Mouse (Mus musculus): ENCODE results near the gene Gm4779. TPM values are rescaled to one million over a fixed set of nuclear protein-coding genes. Genes with fewer than 3 reads are reported as not detected.
"Not testable (repeated sequence)": the region's sequence is repeated elsewhere in the genome, so short reads cannot be mapped to it uniquely, and the experiment has no call there.

Gene Gm4779
- polyA plus RNA-seq (2015; fragmentation: Nextera tagmentation; extraction: Ambion mirVana), result 0.22 and 0.28 TPM in 2 replicates

GRCm38 (mm10) chrX:101794342-101794741, at the start of gene Gm4779, which contains the start of gene 8030474K03Rik:
Gene Gm4779, minus strand, starts transcription at chrX:101794423.
Gene 8030474K03Rik, plus strand, starts transcription at chrX:101794656.
- Histone ChIP-seq H3K36me3 (no peaks in the 10 kb centered on the region), H3K9ac (no peak within 1 kb of the TSS), H3K4me3 (no peak within 1 kb of the TSS), H3K27me3 (replicated peaks) (peaks cover 7% of the 10 kb centered on the region), H3K4me2 (no peak within 1 kb of the TSS), H3K27ac (replicated peaks) (no peak within 1 kb of the TSS), H3K4me1 (no peaks in the 10 kb centered on the region), H3K9me3 (no peaks in the 10 kb centered on the region)
- WGBS, result 89% methylated on average over 35 of the region's 35 CpGs
- ATAC-seq (ENCODE audit: extremely low read depth, insufficient number of reproducible peaks, low FRiP score, low TSS enrichment), result no peak

GRCm38 (mm10) chrX:101819980-101820379, 25.8 kb upstream of the Gm4779 start:
- not testable (repeated sequence) for H3K27ac ChIP-seq (replicated peaks); H3K4me2 ChIP-seq; H3K36me3 ChIP-seq; H3K9ac ChIP-seq; ATAC-seq (ENCODE audit: extremely low read depth, insufficient number of reproducible peaks, low FRiP score, low TSS enrichment); H3K9me3 ChIP-seq; H3K4me1 ChIP-seq; H3K4me3 ChIP-seq
- H3K27me3 ChIP-seq (replicated peaks), result peaks cover 38% of the 10 kb centered on the region

- Histone ChIP-seq H3K9me3 (no peaks in the 10 kb centered on the region), H3K4me3 (no peak overlapping the region), H3K27ac (replicated peaks) (no peak overlapping the region), H3K4me2 (no peak overlapping the region), H3K9ac (no peak overlapping the region), H3K27me3 (replicated peaks) (peaks cover 43% of the 10 kb centered on the region), H3K4me1 (no peaks in the 10 kb centered on the region), H3K36me3 (no peaks in the 10 kb centered on the region)
- WGBS, result 47% methylated on average over 1 of the region's 1 CpGs
- ATAC-seq (ENCODE audit: extremely low read depth, insufficient number of reproducible peaks, low FRiP score, low TSS enrichment), result no peak
These were observed 24.9 kb upstream of the Gm4779 start for GRCm38 (mm10) chrX:101819163-101819562.

GRCm38 (mm10) chrX:101811750-101812149, 17.5 kb upstream of the Gm4779 start:
- ATAC-seq (ENCODE audit: extremely low read depth, insufficient number of reproducible peaks, low FRiP score, low TSS enrichment), result no peak
- Histone ChIP-seq H3K27ac (replicated peaks) (no peak overlapping the region), H3K9me3 (no peaks in the 10 kb centered on the region), H3K4me2 (no peak overlapping the region), H3K36me3 (no peaks in the 10 kb centered on the region), H3K27me3 (replicated peaks) (peaks cover 21% of the 10 kb centered on the region), H3K4me1 (no peaks in the 10 kb centered on the region), H3K9ac (no peak overlapping the region), H3K4me3 (no peak overlapping the region)
- WGBS, result 53% methylated on average over 3 of the region's 3 CpGs

GRCm38 (mm10) chrX:101805512-101805911, 11.3 kb upstream of the Gm4779 start:
- no peak for ATAC-seq (ENCODE audit: extremely low read depth, insufficient number of reproducible peaks, low FRiP score, low TSS enrichment)

GRCm38 (mm10) chrX:101791551-101791950, 2.7 kb downstream of the Gm4779 start:
- WGBS, result 30% methylated on average over 4 of the region's 4 CpGs
- no peak overlapping the region for H3K4me2 ChIP-seq
- no peak overlapping the region for H3K27ac ChIP-seq (replicated peaks)
- peaks cover 9% of the 10 kb centered on the region for H3K27me3 ChIP-seq (replicated peaks)
- H3K9ac ChIP-seq, result no peak overlapping the region
- H3K9me3 ChIP-seq, result no peaks in the 10 kb centered on the region
- ATAC-seq (ENCODE audit: extremely low read depth, insufficient number of reproducible peaks, low FRiP score, low TSS enrichment), result no peak
- H3K36me3 ChIP-seq, result no peaks in the 10 kb centered on the region
- no peaks in the 10 kb centered on the region for H3K4me1 ChIP-seq
- no peak overlapping the region for H3K4me3 ChIP-seq

More at GRCm38 (mm10) chrX:101805512-101805911, 11.3 kb upstream of the Gm4779 start:
- Histone ChIP-seq H3K4me3 (no peak overlapping the region), H3K27ac (replicated peaks) (no peak overlapping the region), H3K36me3 (no peaks in the 10 kb centered on the region), H3K27me3 (replicated peaks) (peaks cover 17% of the 10 kb centered on the region), H3K4me1 (no peaks in the 10 kb centered on the region), H3K9me3 (no peaks in the 10 kb centered on the region), H3K4me2 (no peak overlapping the region), H3K9ac (no peak overlapping the region)
- WGBS, result 27% methylated on average over 2 of the region's 2 CpGs

GRCm38 (mm10) chrX:101772035-101772434, 22.2 kb downstream of the Gm4779 start:
- Histone ChIP-seq H3K4me3 (no peak overlapping the region), H3K4me1 (no peaks in the 10 kb centered on the region), H3K9me3 (no peaks in the 10 kb centered on the region), H3K4me2 (no peak overlapping the region), H3K27me3 (replicated peaks) (peaks cover 42% of the 10 kb centered on the region), H3K36me3 (no peaks in the 10 kb centered on the region), H3K27ac (replicated peaks) (no peak overlapping the region), H3K9ac (no peak overlapping the region)
- ATAC-seq (ENCODE audit: extremely low read depth, insufficient number of reproducible peaks, low FRiP score, low TSS enrichment), result no peak
- 28% methylated on average over 5 of the region's 5 CpGs for WGBS

GRCm38 (mm10) chrX:101770307-101770706, 23.9 kb downstream of the Gm4779 start:
- peaks cover 38% of the 10 kb centered on the region for H3K27me3 ChIP-seq (replicated peaks)
- H3K9ac ChIP-seq, result no peak overlapping the region
- 58% methylated on average over 3 of the region's 3 CpGs for WGBS
- no peaks in the 10 kb centered on the region for H3K36me3 ChIP-seq
- H3K27ac ChIP-seq (replicated peaks), result no peak overlapping the region
- ATAC-seq (ENCODE audit: extremely low read depth, insufficient number of reproducible peaks, low FRiP score, low TSS enrichment), result no peak
- no peaks in the 10 kb centered on the region for H3K9me3 ChIP-seq
- no peak overlapping the region for H3K4me3 ChIP-seq
- H3K4me2 ChIP-seq, result no peak overlapping the region
- no peaks in the 10 kb centered on the region for H3K4me1 ChIP-seq

- H3K4me1 ChIP-seq, result no peaks in the 10 kb centered on the region
- no peak for ATAC-seq (ENCODE audit: extremely low read depth, insufficient number of reproducible peaks, low FRiP score, low TSS enrichment)
- no peaks in the 10 kb centered on the region for H3K9me3 ChIP-seq
- peaks cover 34% of the 10 kb centered on the region for H3K27me3 ChIP-seq (replicated peaks)
- H3K9ac ChIP-seq, result no peak overlapping the region
- no peak overlapping the region for H3K4me3 ChIP-seq
- H3K4me2 ChIP-seq, result no peak overlapping the region
- no peak overlapping the region for H3K27ac ChIP-seq (replicated peaks)
- no peaks in the 10 kb centered on the region for H3K36me3 ChIP-seq
- WGBS, result 51% methylated on average over 2 of the region's 2 CpGs
These were observed 24.7 kb downstream of the Gm4779 start for GRCm38 (mm10) chrX:101769478-101769877.

GRCm38 (mm10) chrX:101767280-101767679, 26.9 kb downstream of the Gm4779 start:
- Histone ChIP-seq H3K9ac (no peak overlapping the region), H3K4me1 (no peaks in the 10 kb centered on the region), H3K4me2 (no peak overlapping the region), H3K36me3 (no peaks in the 10 kb centered on the region), H3K27ac (replicated peaks) (no peak overlapping the region), H3K27me3 (replicated peaks) (peaks cover 25% of the 10 kb centered on the region), H3K4me3 (no peak overlapping the region), H3K9me3 (no peaks in the 10 kb centered on the region)
- 61% methylated on average over 7 of the region's 7 CpGs for WGBS
- ATAC-seq (ENCODE audit: extremely low read depth, insufficient number of reproducible peaks, low FRiP score, low TSS enrichment), result no peak

GRCm38 (mm10) chrX:101765111-101765510, 29.1 kb downstream of the Gm4779 start:
- no peaks in the 10 kb centered on the region for H3K4me1 ChIP-seq
- peaks cover 32% of the 10 kb centered on the region for H3K27me3 ChIP-seq (replicated peaks)
- WGBS, result 82% methylated on average over 4 of the region's 4 CpGs
- no peak for ATAC-seq (ENCODE audit: extremely low read depth, insufficient number of reproducible peaks, low FRiP score, low TSS enrichment)
- H3K9ac ChIP-seq, result no peak overlapping the region
- no peaks in the 10 kb centered on the region for H3K9me3 ChIP-seq
- no peaks in the 10 kb centered on the region for H3K36me3 ChIP-seq
- H3K27ac ChIP-seq (replicated peaks), result no peak overlapping the region
- H3K4me2 ChIP-seq, result no peak overlapping the region
- H3K4me3 ChIP-seq, result no peak overlapping the region

- Histone ChIP-seq H3K27me3 (replicated peaks) (peaks cover 37% of the 10 kb centered on the region), H3K4me3 (no peak overlapping the region), H3K27ac (replicated peaks) (no peak overlapping the region), H3K4me1 (no peaks in the 10 kb centered on the region), H3K4me2 (no peak overlapping the region), H3K9ac (no peak overlapping the region), H3K9me3 (no peaks in the 10 kb centered on the region), H3K36me3 (no peaks in the 10 kb centered on the region)
- ATAC-seq (ENCODE audit: extremely low read depth, insufficient number of reproducible peaks, low FRiP score, low TSS enrichment), result no peak
- 73% methylated on average over 5 of the region's 5 CpGs for WGBS
These were observed 29.6 kb downstream of the Gm4779 start for GRCm38 (mm10) chrX:101764621-101765020.

All from heart, embryonic 13.5 days (tissue).